Mouse (Mus musculus) lung, embryonic 14.5 days (tissue): Measurements from ENCODE around the gene Lrrc74b. TPM values are rescaled to one million over a fixed set of nuclear protein-coding genes. Genes with fewer than 3 reads are reported as not detected.
"Not testable (repeated sequence)": the region's sequence is repeated elsewhere in the genome, so short reads cannot be mapped to it uniquely, and the experiment has no call there.

ENCODE experiments used
- ATAC-seq: fragments of 200-750 bp; cut with Nextera tagmentation; 2 replicates; pipeline ENCODE4 v1.8.0; 2017; ENCODE audit warnings: mild to moderate bottlenecking, moderate TSS enrichment, moderate library complexity; ENCODE audit not compliant: insufficient read depth
- DNase-seq: peaks from one replicate; pipeline ENCODE4 v3.0.0-alpha.2; 2015
- H3K27ac ChIP-seq: fragments of 300-500 bp; sonication (generic); 2 replicates; pipeline ENCODE4 v1.5.1; 2014; ENCODE audit warnings: low read depth, mild to moderate bottlenecking, moderate library complexity
- H3K27me3 ChIP-seq: fragments of 300-500 bp; sonication (generic); 2 replicates; pipeline ENCODE4 v1.6.1; 2014; ENCODE audit warnings: low read length, control low read depth; ENCODE audit not compliant: insufficient read depth
- H3K36me3 ChIP-seq: fragments of 300-500 bp; sonication (generic); 2 replicates; pipeline ENCODE4 v1.6.1; 2014; ENCODE audit warnings: control low read depth; ENCODE audit not compliant: insufficient read depth
- H3K4me1 ChIP-seq: fragments of 300-500 bp; sonication (generic); 2 replicates; pipeline ENCODE4 v1.6.1; 2014; ENCODE audit warnings: antibody characterized with exemption, control low read depth; ENCODE audit not compliant: insufficient read depth
- H3K4me2 ChIP-seq: fragments of 300-500 bp; sonication (generic); 2 replicates; pipeline ENCODE4 v1.6.1; 2014; ENCODE audit warnings: mild to moderate bottlenecking
- H3K4me3 ChIP-seq: fragments of 300-500 bp; sonication (generic); 2 replicates; pipeline ENCODE4 v1.5.1; 2014; ENCODE audit warnings: low read depth, low read length
- H3K9ac ChIP-seq: fragments of 300-500 bp; sonication (generic); 2 replicates; pipeline ENCODE4 v1.6.1; 2014
- H3K9me3 ChIP-seq: fragments of 300-500 bp; sonication (generic); 2 replicates; pipeline ENCODE4 v1.6.1; 2016; ENCODE audit warnings: low read depth, low read length, control low read depth
- CTCF ChIP-seq: IDR thresholded peaks from 2 replicates; pipeline ENCODE4 v1.5.1; 2016; ENCODE audit warnings: antibody characterized with exemption, low read depth
- WGBS: fragments of 180-500 bp; shearing (Covaris S2); extraction: QIAGEN DNeasy Blood & Tissue Kit; methylation state at CpG from one replicate; pipeline ENCODE4 v1.1.7; 2014; 5-methylcytosine and 5-hydroxymethylcytosine counted together
- polyA plus RNA-seq: library from polyadenylated mRNA; unstranded; fragments of >200 nt; fragmentation: Nextera tagmentation; extraction: Ambion mirVana; gene quantifications from 2 replicates; pipeline ENCODE4 v1.2.1, GENCODE M21; 2014

Gene Lrrc74b
- polyA plus RNA-seq, 1 experiment from 2014 or later = 0.42 TPM

DNA sequence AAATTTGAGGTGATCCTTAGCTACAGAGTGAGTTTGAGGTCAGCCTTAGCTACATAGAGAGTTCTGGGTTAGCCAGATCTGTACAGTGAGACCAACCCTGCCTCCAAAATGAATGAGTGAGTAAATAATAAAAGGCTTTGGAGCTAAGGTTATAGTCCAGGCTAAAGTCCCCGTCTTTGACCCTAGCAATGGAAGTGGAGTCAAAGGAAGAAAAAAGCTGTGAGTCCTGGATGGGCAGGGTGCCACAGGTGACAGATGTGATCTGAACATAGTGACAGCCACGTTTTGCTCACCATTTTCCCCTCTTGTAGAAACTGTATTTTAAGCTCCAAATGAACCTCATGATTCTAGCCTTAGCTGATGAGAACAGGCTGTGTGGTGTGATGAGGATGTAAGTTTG lies 42.1 kb downstream of the Lrrc74b start:
- Histone ChIP-seq H3K36me3 (peaks cover 81% of the 10 kb centered on the region), H3K9me3 (no peaks in the 10 kb centered on the region), H3K4me2 (no peak overlapping the region), H3K27ac (no peak overlapping the region), H3K4me1 (no peaks in the 10 kb centered on the region), H3K27me3 (no peaks in the 10 kb centered on the region), H3K9ac (no peak overlapping the region), H3K4me3 (no peak overlapping the region)
- no peak for TF ChIP-seq CTCF
- ATAC-seq (no peak), DNase-seq (no peak)
- WGBS = 74% methylated on average over 2 of the region's 2 CpGs

GRCm38 (mm10) chr16:17511431-17511830 lies 49.6 kb downstream of the Lrrc74b start:
- Histone ChIP-seq H3K9me3 (no peaks in the 10 kb centered on the region), H3K4me3 (no peak overlapping the region), H3K27me3 (no peaks in the 10 kb centered on the region), H3K4me2 (no peak overlapping the region), H3K36me3 (peaks cover 36% of the 10 kb centered on the region), H3K9ac (0 out of 2 replicates have a peak overlapping the region, but pooled peaks have one; percentile 9), H3K27ac (no peak overlapping the region), H3K4me1 (peaks cover 11% of the 10 kb centered on the region; the same call in 1 of the 2 replicates)
- TF ChIP-seq CTCF = no peak
- 87% methylated on average over 4 of the region's 4 CpGs for WGBS
- DNase-seq (no peak), ATAC-seq (no peak)

DNA sequence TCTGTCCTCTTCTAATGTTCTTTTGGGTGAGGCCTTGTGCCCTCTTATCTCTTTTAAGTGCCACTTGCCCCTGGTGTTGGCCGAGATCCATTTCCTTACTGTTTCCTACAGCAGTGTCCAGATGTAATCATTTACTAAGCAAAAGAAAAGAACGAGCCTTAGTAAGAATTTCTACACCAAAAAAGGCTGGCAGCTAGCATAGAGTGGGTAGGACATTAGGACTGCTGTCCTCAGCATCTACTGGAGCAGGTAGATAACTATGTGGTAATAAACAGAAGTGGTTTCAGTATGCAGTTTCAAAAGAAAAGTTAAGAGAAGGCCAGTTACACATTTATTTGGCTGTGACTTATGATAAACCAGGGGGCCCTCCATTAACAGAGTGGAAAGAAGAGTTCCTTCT lies 50.4 kb downstream of the Lrrc74b start:
- no peak for DNase-seq
- Histone ChIP-seq H3K9ac (no peak overlapping the region), H3K36me3 (peaks cover 31% of the 10 kb centered on the region), H3K4me2 (no peak overlapping the region), H3K9me3 (no peaks in the 10 kb centered on the region), H3K4me3 (no peak overlapping the region), H3K27ac (no peak overlapping the region), H3K27me3 (no peaks in the 10 kb centered on the region), H3K4me1 (peaks cover 11% of the 10 kb centered on the region; the same call in 1 of the 2 replicates)
- WGBS = 43% methylated on average over 2 of the region's 2 CpGs
- no peak for TF ChIP-seq CTCF
- no peak for ATAC-seq

GRCm38 (mm10) chr16:17510143-17510542 lies 50.9 kb downstream of the Lrrc74b start:
- H3K9me3 ChIP-seq = no peaks in the 10 kb centered on the region
- WGBS = 100% methylated on average over 2 of the region's 2 CpGs
- H3K4me2 ChIP-seq = peak overlapping the region; percentile 83
- H3K27me3 ChIP-seq = no peaks in the 10 kb centered on the region
- TF ChIP-seq CTCF = no peak
- ATAC-seq (no peak), DNase-seq (no peak)
- 0 out of 2 replicates have a peak overlapping the region, but pooled peaks have one; percentile 88 for H3K9ac ChIP-seq
- H3K4me3 ChIP-seq = peak overlapping the region; percentile 74
- peaks cover 11% of the 10 kb centered on the region; the same call in 1 of the 2 replicates for H3K4me1 ChIP-seq
- no peak overlapping the region for H3K27ac ChIP-seq
- H3K36me3 ChIP-seq = peaks cover 26% of the 10 kb centered on the region

- WGBS = 9% methylated on average over 9 of the region's 9 CpGs
- peak; percentile 15 for DNase-seq
Measured at GRCm38 (mm10) chr16:17509240-17509597, 51.8 kb downstream of the Lrrc74b start.

GRCm38 (mm10) chr16:17508546-17509239 lies 52.4 kb downstream of the Lrrc74b start, which contains the start of gene Lztr1:
Gene Lztr1 (plus strand): TSS chr16:17508688.
- no peaks in the 10 kb centered on the region for H3K27me3 ChIP-seq
- H3K4me2 ChIP-seq = peak within 1 kb of the TSS; percentile 83
- peaks cover 24% of the 10 kb centered on the region for H3K36me3 ChIP-seq
- DNase-seq (peak; percentile 95), ATAC-seq (peak; percentile 98)
- peak within 1 kb of the TSS; percentile 88 for H3K9ac ChIP-seq
- H3K9me3 ChIP-seq = no peaks in the 10 kb centered on the region
- H3K4me1 ChIP-seq = peaks cover 11% of the 10 kb centered on the region; the same call in 1 of the 2 replicates
- peak within 1 kb of the TSS; percentile 74 for H3K4me3 ChIP-seq
- peak; percentile 21; the same call in 1 of the 2 replicates for TF ChIP-seq CTCF
- H3K27ac ChIP-seq = peak within 1 kb of the TSS; percentile 85
- 0% methylated on average over 50 of the region's 50 CpGs for WGBS

More at GRCm38 (mm10) chr16:17509240-17509597, 51.8 kb downstream of the Lrrc74b start:
- H3K4me3 ChIP-seq = peak overlapping the region; percentile 74
- H3K27me3 ChIP-seq = no peaks in the 10 kb centered on the region
- H3K36me3 ChIP-seq = peaks cover 26% of the 10 kb centered on the region
- no peak; the same call in 1 of the 2 replicates for ATAC-seq
- no peak for TF ChIP-seq CTCF
- peak overlapping the region; percentile 83 for H3K4me2 ChIP-seq
- peak overlapping the region; percentile 85 for H3K27ac ChIP-seq
- peak overlapping the region; percentile 88 for H3K9ac ChIP-seq
- H3K9me3 ChIP-seq = no peaks in the 10 kb centered on the region
- peaks cover 11% of the 10 kb centered on the region; the same call in 1 of the 2 replicates for H3K4me1 ChIP-seq

- not testable (repeated sequence) for DNase-seq, ATAC-seq
- peak overlapping the region; percentile 83 for H3K4me2 ChIP-seq
Measured at GRCm38 (mm10) chr16:17508031-17508430, 53.0 kb downstream of the Lrrc74b start.

More at GRCm38 (mm10) chr16:17508031-17508430, 53.0 kb downstream of the Lrrc74b start:
- H3K27ac ChIP-seq = peak overlapping the region; percentile 85; the same call in 1 of the 2 replicates
- H3K4me3 ChIP-seq = peak overlapping the region; percentile 74
- H3K27me3 ChIP-seq, H3K9me3 ChIP-seq: not testable (repeated sequence)
- 28% methylated on average over 3 of the region's 3 CpGs for WGBS
- H3K36me3 ChIP-seq = peaks cover 18% of the 10 kb centered on the region
- H3K4me1 ChIP-seq = peaks cover 11% of the 10 kb centered on the region; the same call in 1 of the 2 replicates
- H3K9ac ChIP-seq = peak overlapping the region; percentile 88
